Mouse (Mus musculus): ENCODE measurements around the gene Zfp335. TPM values are rescaled to one million over a fixed set of nuclear protein-coding genes. Genes with fewer than 3 reads are reported as not detected.

The Zfp335 gene
- polyA plus RNA-seq, 2 experiments: 4.0 to 8.8 TPM

- ATAC-seq (ENCODE audit: insufficient read depth): no peak
Observed at GRCm38 (mm10) chr2:164917371-164917770, 5.8 kb upstream of the Zfp335 start.

GRCm38 (mm10) chr2:164916820-164917219 is 5.3 kb upstream of the Zfp335 start:
- Histone ChIP-seq H3K27me3 (ENCODE audit: control insufficient read depth, insufficient read depth, low read length) (no peaks in the 10 kb centered on the region), H3K4me2 (ENCODE audit: low read depth) (no peak overlapping the region), H3K9me3 (ENCODE audit: control insufficient read depth, low read length) (no peaks in the 10 kb centered on the region), H3K4me1 (replicated peaks; ENCODE audit: control insufficient read depth in 2 of 2, insufficient read depth in 2 of 2, low read length in 1 of 2) (peaks cover 0 to 13% of the 10 kb centered on the region in 2 experiments; a peak in 3 of 4 replicates), H3K36me3 (replicated peaks; ENCODE audit: control insufficient read depth, insufficient read depth, low read depth) (peaks cover 3% of the 10 kb centered on the region; the same call in 1 of the 2 replicates), H3K9ac (replicated peaks) (no peak overlapping the region), H3K4me3 (ENCODE audit: insufficient read depth in 1 of 2, low read depth in 2 of 2, low read length in 2 of 2) (no peak overlapping the region), H3K27ac (no peak overlapping the region)
- ATAC-seq (ENCODE audit: insufficient read depth): no peak
- peak in 1 of 3 experiments; percentile 47 for DNase-seq (ENCODE audit: low read depth in 3 of 3, low spot score in 3 of 3)
- no peak for TF ChIP-seq CTCF (IDR thresholded peaks at IDR 0.05; ENCODE audit: low read depth)
- no peak for TF ChIP-seq EP300 (IDR thresholded peaks at IDR 0.05; ENCODE audit: low read depth)
- WGBS (ENCODE audit: insufficient replicate concordance): 29% methylated on average over 5 of the region's 5 CpGs

More at GRCm38 (mm10) chr2:164917371-164917770, 5.8 kb upstream of the Zfp335 start:
- H3K27me3 ChIP-seq (ENCODE audit: control insufficient read depth, insufficient read depth, low read length): no peaks in the 10 kb centered on the region
- TF ChIP-seq CTCF (IDR thresholded peaks at IDR 0.05; ENCODE audit: low read depth) (no peak), EP300 (IDR thresholded peaks at IDR 0.05; ENCODE audit: low read depth) (no peak)
- H3K27ac ChIP-seq: no peak overlapping the region
- no peak for DNase-seq (ENCODE audit: low read depth in 3 of 3, low spot score in 3 of 3)
- H3K4me1 ChIP-seq (replicated peaks; ENCODE audit: control insufficient read depth in 2 of 2, insufficient read depth in 2 of 2, low read length in 1 of 2): peaks cover 0 to 10% of the 10 kb centered on the region in 2 experiments; a peak in 3 of 4 replicates
- no peak overlapping the region for H3K4me2 ChIP-seq (ENCODE audit: low read depth)
- H3K36me3 ChIP-seq (replicated peaks; ENCODE audit: control insufficient read depth, insufficient read depth, low read depth): peaks cover 3% of the 10 kb centered on the region; the same call in 1 of the 2 replicates
- H3K4me3 ChIP-seq (ENCODE audit: insufficient read depth in 1 of 2, low read depth in 2 of 2, low read length in 2 of 2): no peak overlapping the region
- WGBS (ENCODE audit: insufficient replicate concordance): 61% methylated on average over 10 of the region's 10 CpGs
- no peaks in the 10 kb centered on the region for H3K9me3 ChIP-seq (ENCODE audit: control insufficient read depth, low read length)
- no peak overlapping the region for H3K9ac ChIP-seq (replicated peaks)

GRCm38 (mm10) chr2:164913428-164913786 is 1.9 kb upstream of the Zfp335 start:
- no peaks in the 10 kb centered on the region for H3K27me3 ChIP-seq (ENCODE audit: control insufficient read depth, insufficient read depth, low read length)
- H3K36me3 ChIP-seq (replicated peaks; ENCODE audit: control insufficient read depth, insufficient read depth, low read depth): peaks cover under 1% of the 10 kb centered on the region
- no peak overlapping the region for H3K4me3 ChIP-seq (ENCODE audit: insufficient read depth in 1 of 2, low read depth in 2 of 2, low read length in 2 of 2)
- WGBS (ENCODE audit: insufficient replicate concordance): 32% methylated on average over 2 of the region's 2 CpGs
- no peaks in the 10 kb centered on the region for H3K9me3 ChIP-seq (ENCODE audit: control insufficient read depth, low read length)
- ATAC-seq (ENCODE audit: insufficient read depth) (no peak), DNase-seq (ENCODE audit: low read depth in 3 of 3, low spot score in 3 of 3) (peak in 2 of 3 experiments; percentile 40 to 43)
- H3K9ac ChIP-seq (replicated peaks): no peak overlapping the region
- no peak overlapping the region for H3K4me2 ChIP-seq (ENCODE audit: low read depth)
- H3K4me1 ChIP-seq (replicated peaks; ENCODE audit: control insufficient read depth in 2 of 2, insufficient read depth in 2 of 2, low read length in 1 of 2): peaks cover 0 to 22% of the 10 kb centered on the region in 2 experiments; a peak in 3 of 4 replicates
- H3K27ac ChIP-seq: no peak overlapping the region
- TF ChIP-seq CTCF (IDR thresholded peaks at IDR 0.05; ENCODE audit: low read depth) (no peak), EP300 (IDR thresholded peaks at IDR 0.05; ENCODE audit: low read depth) (no peak)

- no peak for DNase-seq (ENCODE audit: low read depth in 3 of 3, low spot score in 3 of 3)
- 64% methylated on average over 8 of the region's 9 CpGs for WGBS (ENCODE audit: insufficient replicate concordance)
- H3K27ac ChIP-seq: no peak overlapping the region; the same call in 1 of the 2 replicates
- H3K27me3 ChIP-seq (ENCODE audit: control insufficient read depth, insufficient read depth, low read length): no peaks in the 10 kb centered on the region
- H3K9ac ChIP-seq (replicated peaks): peak overlapping the region; percentile 88; the same call in 1 of the 2 replicates
- H3K9me3 ChIP-seq (ENCODE audit: control insufficient read depth, low read length): no peaks in the 10 kb centered on the region
- TF ChIP-seq EP300 (IDR thresholded peaks at IDR 0.05; ENCODE audit: low read depth) (no peak), CTCF (IDR thresholded peaks at IDR 0.05; ENCODE audit: low read depth) (no peak)
- H3K4me2 ChIP-seq (ENCODE audit: low read depth): peak overlapping the region; percentile 78
- peaks cover 0 to 22% of the 10 kb centered on the region in 2 experiments; a peak in 3 of 4 replicates for H3K4me1 ChIP-seq (replicated peaks; ENCODE audit: control insufficient read depth in 2 of 2, insufficient read depth in 2 of 2, low read length in 1 of 2)
- ATAC-seq (ENCODE audit: insufficient read depth): no peak
- H3K4me3 ChIP-seq (ENCODE audit: insufficient read depth in 1 of 2, low read depth in 2 of 2, low read length in 2 of 2): no peak overlapping the region
- H3K36me3 ChIP-seq (replicated peaks; ENCODE audit: control insufficient read depth, insufficient read depth, low read depth): peaks cover 6% of the 10 kb centered on the region
Observed at GRCm38 (mm10) chr2:164912749-164913427, 1.3 kb upstream of the Zfp335 start.

- Histone ChIP-seq H3K36me3 (replicated peaks; ENCODE audit: control insufficient read depth, insufficient read depth, low read depth) (peaks cover 13% of the 10 kb centered on the region), H3K4me2 (ENCODE audit: low read depth) (peak overlapping the region; percentile 78), H3K4me1 (replicated peaks; ENCODE audit: control insufficient read depth in 2 of 2, insufficient read depth in 2 of 2, low read length in 1 of 2) (peaks cover 0 to 22% of the 10 kb centered on the region in 2 experiments; a peak in 3 of 4 replicates), H3K27ac (peak overlapping the region; percentile 70), H3K27me3 (ENCODE audit: control insufficient read depth, insufficient read depth, low read length) (no peaks in the 10 kb centered on the region), H3K4me3 (ENCODE audit: insufficient read depth in 1 of 2, low read depth in 2 of 2, low read length in 2 of 2) (peak overlapping the region; percentile 80 to 85), H3K9me3 (ENCODE audit: control insufficient read depth, low read length) (no peaks in the 10 kb centered on the region), H3K9ac (replicated peaks) (peak overlapping the region; percentile 88)
- TF ChIP-seq CTCF (IDR thresholded peaks at IDR 0.05; ENCODE audit: low read depth) (no peak), EP300 (IDR thresholded peaks at IDR 0.05; ENCODE audit: low read depth) (no peak)
- 3% methylated on average over 12 of the region's 12 CpGs for WGBS (ENCODE audit: insufficient replicate concordance)
- DNase-seq (ENCODE audit: low read depth in 3 of 3, low spot score in 3 of 3) (peak in 2 of 3 experiments; percentile 17 to 46), ATAC-seq (ENCODE audit: insufficient read depth) (peak; percentile 30)
Observed at GRCm38 (mm10) chr2:164912151-164912550, 594 bp upstream of the Zfp335 start.

All from liver, embryonic 14.5 days (tissue).